Mouse (Mus musculus) adipocyte (in vitro differentiated cells): ENCODE data around the gene Znhit1.

ENCODE experiments used
- DNase-seq: peaks from one replicate; pipeline ENCODE4 v3.0.0-alpha.2; 2016; ENCODE audit warnings: low spot score

Gene Znhit1

DNA sequence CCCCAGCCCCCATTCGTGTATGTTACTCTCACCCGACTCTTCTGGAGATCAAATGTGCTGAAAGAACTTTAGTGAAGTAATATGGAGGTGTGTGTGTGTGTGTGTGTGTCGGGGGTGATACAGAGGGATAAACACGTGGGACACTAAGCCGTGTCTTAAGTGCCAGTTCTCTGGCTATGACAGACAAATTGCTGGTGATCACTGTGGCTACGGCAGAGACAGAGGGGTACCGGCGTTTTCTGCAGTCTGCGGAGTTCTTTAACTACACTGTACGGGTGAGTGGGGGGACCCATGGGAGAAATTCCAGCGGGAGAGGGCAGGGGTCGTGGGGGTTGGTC, at the start of gene Znhit1:
TSS of gene Znhit1 (minus strand) at position 88 of the 338 bp plus-strand sequence.
- no peak for DNase-seq

- no peak for DNase-seq
Observed at GRCm38 (mm10) chr5:137036211-137036610, 48.4 kb upstream of the Znhit1 start.

- peak; percentile 80 for DNase-seq
Observed at GRCm38 (mm10) chr5:137032641-137033074, 44.8 kb upstream of the Znhit1 start.

DNA sequence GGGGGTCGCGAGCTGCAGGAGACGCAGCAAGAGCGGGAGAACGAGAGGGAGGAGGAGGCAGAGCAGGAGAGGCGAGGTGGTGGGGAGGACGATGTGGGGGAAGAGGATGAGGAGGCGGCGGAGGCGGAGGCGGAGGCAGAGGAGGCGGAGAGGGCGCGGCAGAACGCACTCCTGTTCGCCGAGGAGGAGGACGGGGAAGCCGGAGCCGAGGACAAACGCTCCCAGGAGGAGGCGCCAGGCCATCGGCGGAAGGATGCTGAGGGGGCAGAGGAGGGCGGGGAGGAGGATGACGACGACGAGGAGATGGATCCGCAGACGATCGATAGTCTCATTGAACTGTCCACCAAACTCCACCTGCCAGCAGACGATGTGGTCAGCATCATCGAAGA, 44.2 kb upstream of the Znhit1 start:
- no peak for DNase-seq

DNA sequence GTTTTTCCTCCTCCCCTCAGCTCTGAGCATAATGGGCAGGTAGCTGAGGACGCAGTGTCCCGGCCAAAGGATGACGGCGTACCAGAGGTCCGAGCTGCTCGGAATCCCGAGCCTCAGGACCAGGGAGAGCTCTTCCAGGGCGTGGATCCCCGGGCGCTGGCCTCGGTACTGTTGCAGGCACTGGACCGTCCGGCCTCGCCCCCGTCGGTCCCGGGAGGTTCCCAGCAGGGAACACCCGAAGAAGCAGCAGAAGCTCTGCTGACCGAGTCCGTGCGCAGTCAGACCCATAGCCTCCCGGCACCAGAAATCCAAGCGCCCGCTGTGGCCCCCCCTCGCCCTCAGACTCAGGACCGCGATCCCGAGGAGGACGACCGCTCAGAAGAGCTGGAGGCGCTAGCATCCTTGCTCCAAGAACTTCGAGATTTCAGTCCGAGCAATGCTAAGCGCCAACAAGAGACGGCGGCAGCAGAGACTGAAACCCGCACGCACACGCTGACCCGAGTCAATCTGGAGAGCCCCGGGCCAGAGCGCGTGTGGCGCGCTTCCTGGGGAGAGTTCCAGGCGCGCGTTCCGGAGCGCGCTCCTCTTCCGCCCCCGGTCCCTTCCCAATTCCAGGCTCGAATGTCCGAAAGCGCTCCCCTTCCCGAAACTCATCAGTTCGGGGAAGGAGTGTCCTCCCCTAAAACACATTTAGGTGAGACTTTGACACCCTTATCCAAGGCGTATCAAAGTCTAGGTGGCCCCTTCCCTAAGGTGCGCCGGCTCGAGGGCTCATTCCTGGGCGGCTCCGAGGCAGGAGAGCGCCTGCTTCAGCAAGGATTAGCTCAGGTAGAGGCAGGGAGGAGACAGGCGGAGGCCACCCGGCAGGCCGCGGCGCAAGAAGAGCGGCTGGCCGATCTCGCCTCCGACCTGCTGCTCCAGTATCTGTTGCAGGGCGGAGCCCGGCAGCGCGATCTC, 43.5 kb upstream of the Znhit1 start:
- DNase-seq: peak; percentile 56

GRCm38 (mm10) chr5:137030416-137030810, 42.6 kb upstream of the Znhit1 start:
- no peak for DNase-seq

- DNase-seq: peak; percentile 89
Observed at GRCm38 (mm10) chr5:137029643-137030415, 42.0 kb upstream of the Znhit1 start.

DNA sequence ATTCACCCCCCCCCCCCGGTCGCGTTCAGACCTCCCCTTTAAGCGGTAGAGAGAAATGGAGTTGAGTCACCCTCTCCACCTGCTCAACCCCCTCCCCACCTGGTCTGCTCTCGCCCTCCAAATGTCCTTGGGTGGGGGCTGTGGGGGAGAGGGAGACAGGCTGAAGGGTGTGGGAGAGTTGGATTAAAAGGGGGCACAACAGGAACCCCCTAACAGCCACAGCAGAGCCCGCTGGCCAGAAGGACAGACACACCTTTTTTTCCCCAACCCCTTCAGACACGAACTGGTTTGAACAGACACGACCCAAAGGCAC, 41.4 kb upstream of the Znhit1 start:
- no peak for DNase-seq

DNA sequence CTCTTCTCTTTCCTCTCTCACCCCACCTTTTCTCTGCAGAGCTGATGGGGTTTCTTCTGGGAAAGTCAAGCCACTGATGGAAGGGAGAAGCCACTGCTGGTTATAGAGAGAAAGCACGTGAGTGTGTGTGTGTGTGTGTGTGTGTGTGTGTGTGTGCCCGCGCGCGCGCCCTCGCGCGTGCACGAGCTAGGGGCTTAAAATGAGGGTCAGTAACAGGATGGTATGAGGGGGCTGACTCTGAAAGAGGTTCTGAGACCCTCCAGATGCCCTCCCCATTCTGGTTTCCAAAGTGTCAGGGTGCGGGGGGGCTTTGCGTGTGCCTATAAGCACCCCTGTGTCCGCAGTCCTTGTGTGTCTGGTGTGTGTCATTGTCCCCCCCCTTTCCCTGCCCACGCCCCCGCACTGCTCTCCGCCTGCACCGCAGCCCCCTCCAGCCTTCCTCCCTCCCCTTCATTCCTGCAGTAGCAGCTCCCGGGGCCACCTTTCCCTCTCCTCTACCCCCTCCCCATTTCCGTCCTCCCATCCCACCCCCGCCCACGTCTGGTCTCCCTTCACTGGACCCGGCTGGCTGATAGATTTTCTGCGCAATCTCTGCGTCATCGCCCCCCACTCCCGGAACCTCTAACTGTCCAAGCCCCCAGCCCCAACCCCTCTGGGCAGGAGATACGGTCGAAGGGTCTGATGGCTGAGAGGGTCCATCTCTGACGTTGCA, 40.9 kb upstream of the Znhit1 start:
- DNase-seq: no peak

DNA sequence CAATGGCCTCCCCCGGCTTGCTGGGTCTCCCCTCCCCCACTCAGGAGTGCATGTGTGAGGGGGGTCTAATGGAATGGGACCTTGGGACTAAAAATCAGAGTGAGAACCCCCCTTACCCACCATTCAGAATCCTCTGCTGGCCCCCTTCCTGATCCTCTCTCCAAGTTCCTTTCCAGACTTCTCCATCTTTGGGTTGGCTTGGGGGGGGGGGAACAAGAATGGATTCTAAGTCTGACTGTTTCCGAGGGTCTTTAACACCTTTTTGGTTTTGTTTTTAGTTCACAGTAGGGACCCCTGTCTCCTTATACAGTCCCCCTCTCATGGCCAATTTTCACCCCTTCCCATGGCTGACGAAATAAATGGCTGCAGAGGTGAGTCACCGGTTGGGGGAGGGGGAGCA, 38.3 kb upstream of the Znhit1 start, which contains the start of gene Vgf:
TSS of gene Vgf (plus strand) at position 301 of the 400 bp plus-strand sequence.
- DNase-seq: no peak

GRCm38 (mm10) chr5:137025132-137025531, 37.3 kb upstream of the Znhit1 start:
- peak; percentile 69 for DNase-seq

- DNase-seq: no peak
Observed at GRCm38 (mm10) chr5:137024318-137024717, 36.5 kb upstream of the Znhit1 start.

GRCm38 (mm10) chr5:137015913-137016312, 28.1 kb upstream of the Znhit1 start:
- no peak for DNase-seq

DNA sequence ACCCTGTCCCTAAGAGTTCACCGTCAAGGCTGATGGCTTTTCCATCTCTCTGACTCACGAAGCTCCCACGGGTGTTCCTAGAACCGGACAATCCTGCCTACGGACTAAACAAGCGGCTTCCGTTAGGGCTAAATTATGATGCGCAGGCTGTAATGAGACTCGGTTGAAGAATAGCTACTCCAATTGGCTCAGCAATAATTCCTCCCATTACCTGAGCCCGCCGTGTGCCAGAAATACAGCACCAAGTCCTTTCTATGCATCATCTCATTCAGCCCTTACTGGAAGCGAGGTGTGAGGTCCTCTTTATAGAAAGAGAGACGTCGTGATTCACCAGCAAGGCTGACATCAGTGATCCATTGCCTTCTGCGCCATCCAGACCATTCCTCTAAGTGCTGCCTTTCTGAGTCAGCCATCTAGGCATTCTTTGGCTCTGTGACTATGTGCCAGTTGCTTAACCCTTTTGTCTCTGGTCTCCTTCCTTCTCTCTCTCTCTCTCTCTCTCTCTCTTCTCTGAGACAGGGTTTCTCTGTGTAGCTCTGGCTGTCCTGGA, 24.7 kb upstream of the Znhit1 start:
- DNase-seq: no peak

GRCm38 (mm10) chr5:137009988-137010387, 22.2 kb upstream of the Znhit1 start:
- DNase-seq: peak; percentile 82

DNA sequence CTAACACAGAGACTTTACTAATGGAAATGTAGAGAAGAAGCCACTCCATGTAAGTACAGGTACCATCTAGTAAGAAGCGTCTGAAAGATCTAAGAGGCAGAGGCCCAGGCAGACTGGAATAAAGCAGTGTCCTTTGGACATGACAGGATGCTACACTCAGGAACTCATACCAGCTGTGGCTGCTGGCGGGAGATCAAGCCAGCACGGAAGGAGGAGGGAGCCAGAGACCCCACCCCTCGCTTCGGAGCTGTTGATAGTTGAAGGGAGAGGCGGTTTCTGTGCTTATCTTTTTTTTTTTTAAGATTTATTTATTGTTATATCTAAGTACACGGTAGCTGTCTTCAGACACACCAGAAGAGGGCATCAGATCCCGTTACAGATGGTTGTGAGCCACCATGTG, 19.5 kb upstream of the Znhit1 start:
- no peak for DNase-seq

GRCm38 (mm10) chr5:137000612-137001011, 12.8 kb upstream of the Znhit1 start:
- DNase-seq: no peak

- no peak for DNase-seq
Observed at GRCm38 (mm10) chr5:136999449-136999848, 11.6 kb upstream of the Znhit1 start.

GRCm38 (mm10) chr5:136989801-136990200, 2.0 kb upstream of the Znhit1 start:
- DNase-seq: no peak

DNA sequence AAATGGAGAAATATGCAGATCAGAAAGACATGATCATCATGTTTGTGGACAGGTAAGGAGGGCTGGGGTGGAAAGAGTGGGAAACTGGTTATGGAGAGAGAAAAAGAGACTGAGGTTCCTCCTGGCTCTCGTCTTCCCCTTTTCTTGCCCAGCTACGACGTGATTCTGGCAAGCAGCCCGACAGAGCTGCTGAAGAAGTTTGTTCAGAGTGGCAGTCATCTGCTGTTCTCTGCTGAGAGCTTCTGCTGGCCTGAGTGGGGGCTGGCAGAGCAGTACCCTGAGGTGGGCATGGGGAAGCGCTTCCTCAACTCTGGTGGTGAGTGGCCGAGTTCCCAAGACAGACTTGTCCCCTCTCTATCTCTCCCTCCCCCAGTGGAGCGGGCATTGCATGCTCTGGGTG, 599 bp upstream of the Znhit1 start:
- DNase-seq: peak; percentile 59

- peak; percentile 87 for DNase-seq
Observed at GRCm38 (mm10) chr5:136987138-136987933, 485 bp downstream of the Znhit1 start.
